Mouse (Mus musculus) C2C12 (cell line): Measurements from ENCODE around the gene Gm17545.

Experiments used
- CTCF ChIP-seq: IDR thresholded peaks from one replicate; pipeline ENCODE4 v1.5.1; 2011; ENCODE audit not compliant: control insufficient read depth, insufficient read depth, insufficient read length
- MAX ChIP-seq: IDR thresholded peaks from one replicate; pipeline ENCODE4 v1.6.1; 2011; ENCODE audit warnings: mild to moderate bottlenecking, control low read depth
- USF1 ChIP-seq: IDR thresholded peaks from one replicate; pipeline ENCODE4 v1.6.1; 2011; ENCODE audit warnings: low read depth, mild to moderate bottlenecking, control low read depth, moderate library complexity

DNA sequence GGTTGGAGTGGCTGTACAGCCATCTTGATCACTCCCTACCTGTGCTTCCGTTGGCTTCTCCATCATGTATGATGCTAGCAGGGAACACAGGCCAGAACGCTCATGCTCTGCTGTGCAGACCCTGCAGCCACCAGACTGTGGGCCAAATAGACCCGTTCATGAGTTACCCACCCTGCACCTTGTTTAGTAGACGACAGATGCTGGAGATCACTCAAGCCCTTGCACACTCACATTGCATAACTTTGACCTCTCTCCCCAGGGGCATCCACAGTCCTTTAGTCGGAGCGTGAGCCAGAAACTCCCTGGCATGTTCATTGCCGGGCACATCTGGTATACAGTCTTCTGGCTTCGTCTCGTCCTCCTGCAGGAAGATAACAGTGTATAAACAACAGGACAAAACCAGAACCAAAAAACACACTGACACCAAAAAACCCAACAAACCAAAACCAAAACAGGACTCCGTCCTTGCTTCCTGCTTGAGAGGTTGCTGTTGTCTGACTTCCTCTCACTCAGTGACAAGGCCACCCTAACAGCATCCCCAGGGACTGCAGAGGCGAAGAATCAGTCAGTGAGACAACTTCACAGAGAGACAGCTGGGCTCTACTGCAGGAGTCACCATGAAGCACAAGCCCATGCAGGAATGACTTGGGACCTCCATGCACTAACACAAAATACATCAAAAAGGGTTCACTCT, 3.2 kb downstream of the Gm17545 start:
- no peak for TF ChIP-seq CTCF
- no peak for TF ChIP-seq MAX
- no peak for TF ChIP-seq USF1
